Mouse (Mus musculus) bone marrow, adult 2 months (tissue): ENCODE measurements around the gene Olfr105-ps. TPM values are rescaled to one million over a fixed set of nuclear protein-coding genes. Genes with fewer than 3 reads are reported as not detected.

ENCODE experiments used
- H3K27ac ChIP-seq: fragments of 200-500 bp; 2 replicates; pipeline ENCODE4 v1.5.1; 2012; ENCODE audit warnings: low read depth, mild to moderate bottlenecking, control low read depth, inconsistent platforms, low read length; ENCODE audit not compliant: control insufficient read depth, poor library complexity, insufficient read depth
- H3K4me1 ChIP-seq: fragments of 200-500 bp; 2 replicates; pipeline ENCODE4 v1.6.1; 2011; ENCODE audit warnings: low read length; ENCODE audit not compliant: control insufficient read depth, insufficient read depth
- H3K4me3 ChIP-seq: fragments of 200-500 bp; replicated peaks from 2 replicates; pipeline ENCODE3; 2011; ENCODE audit warnings: mild to moderate bottlenecking, low read depth, low read length, control low read depth; ENCODE audit not compliant: control insufficient read depth
- CTCF ChIP-seq: fragments of 200-500 bp; IDR thresholded peaks from 2 replicates; pipeline ENCODE4 v1.5.1; 2011; ENCODE audit warnings: low read length, control low read depth; ENCODE audit not compliant: control insufficient read depth, insufficient read depth
- POLR2A ChIP-seq: fragments of 200-500 bp; IDR thresholded peaks from 2 replicates; pipeline ENCODE4 v1.6.1; 2011; ENCODE audit warnings: low read depth, mild to moderate bottlenecking, control low read depth, low read length, borderline replicate concordance; ENCODE audit not compliant: control insufficient read depth
- WGBS: fragments of 180-500 bp; shearing (Covaris S2); methylation state at CpG from one replicate; pipeline ENCODE4 v1.1.7; 2018; 5-methylcytosine and 5-hydroxymethylcytosine counted together
- polyA plus RNA-seq: library from polyadenylated mRNA; stranded (reverse); fragments of >200 nt; gene quantifications from 2 replicates; pipeline ENCODE4 v1.2.4, GENCODE M21; 2011; ENCODE audit warnings: low replicate concordance; ENCODE audit not compliant: missing spikeins, insufficient read depth, insufficient read length

Olfr105-ps gene
- not detected in 2 replicates for polyA plus RNA-seq

DNA sequence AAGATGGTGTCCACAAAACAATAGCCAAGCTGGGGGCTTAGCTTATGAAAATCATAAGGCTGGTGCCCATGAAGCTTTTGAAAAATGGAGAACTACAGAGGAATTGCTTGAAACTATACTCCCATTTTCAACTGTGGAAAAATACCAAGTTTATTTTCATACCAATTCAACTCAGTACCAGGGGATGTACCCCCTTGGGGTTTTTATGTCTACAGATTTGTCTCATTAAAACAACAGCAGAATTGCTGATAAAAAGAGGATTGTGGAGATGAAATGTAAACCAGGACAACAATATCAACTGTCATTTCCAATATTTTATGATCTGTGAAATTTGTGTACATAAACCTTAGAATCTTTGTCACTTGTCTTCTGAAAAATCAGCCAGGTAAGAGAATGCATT is at the start of gene Olfr105-ps:
Gene Olfr105-ps (plus strand): TSS at position 301 of the 400 bp plus-strand sequence.
- no peaks in the 10 kb centered on the region for H3K4me1 ChIP-seq
- no peak within 1 kb of the TSS for H3K4me3 ChIP-seq
- no peak within 1 kb of the TSS for H3K27ac ChIP-seq
- no peak for TF ChIP-seq POLR2A
- no peak for TF ChIP-seq CTCF

DNA sequence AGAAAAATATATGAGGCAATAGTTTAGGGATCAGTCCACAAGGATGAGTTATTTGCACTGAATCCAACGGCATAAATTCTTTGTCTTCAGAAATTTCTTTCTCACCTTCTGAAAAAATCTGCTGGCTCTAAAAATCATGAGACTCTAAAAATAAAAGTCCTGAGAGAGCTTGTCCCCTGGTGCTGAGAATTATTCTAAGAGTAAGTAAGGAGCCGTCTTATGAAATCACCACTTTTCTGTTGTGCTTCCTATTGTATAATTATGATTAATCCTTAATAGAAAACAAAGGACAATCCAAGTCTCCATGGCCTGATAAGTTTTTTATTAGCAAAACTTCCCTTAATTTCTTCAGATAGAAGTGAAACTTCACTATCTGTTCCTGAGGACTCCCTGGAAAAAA is 39.2 kb upstream of the Olfr105-ps start, which contains the start of gene Olfr103:
Gene Olfr103 (minus strand): TSS at position 101 of the 400 bp plus-strand sequence.
- H3K4me3 ChIP-seq: no peak within 1 kb of the TSS

DNA sequence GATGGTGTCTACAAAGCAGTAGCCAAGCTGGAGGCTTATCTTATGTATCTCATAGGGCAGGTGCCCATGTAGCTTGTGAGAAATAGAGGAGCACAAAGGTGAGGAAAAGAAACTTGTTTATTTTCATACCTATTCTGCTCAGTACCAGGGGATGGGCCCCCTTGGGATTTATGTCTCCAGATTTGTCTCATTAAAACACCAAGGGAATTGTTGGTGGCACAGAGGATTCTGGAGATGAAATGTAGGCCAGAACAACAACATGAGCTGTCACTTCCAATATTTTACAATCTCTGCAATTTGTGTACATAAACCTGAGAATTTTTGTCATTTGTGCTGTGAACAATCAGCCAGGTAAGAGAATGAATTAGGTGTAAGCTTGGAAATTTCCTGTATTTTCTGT is 19.6 kb upstream of the Olfr105-ps start, which contains the start of gene Olfr104-ps:
Gene Olfr104-ps (plus strand): TSS at position 301 of the 400 bp plus-strand sequence.
- Histone ChIP-seq H3K4me3 (no peak within 1 kb of the TSS), H3K4me1 (no peaks in the 10 kb centered on the region), H3K27ac (no peak within 1 kb of the TSS)
- TF ChIP-seq CTCF (no peak), POLR2A (no peak)

More for the DNA sequence above, 39.2 kb upstream of the Olfr105-ps start, which contains the start of gene Olfr103:
- no peak within 1 kb of the TSS for H3K27ac ChIP-seq
- TF ChIP-seq CTCF (no peak), POLR2A (no peak)
- no peaks in the 10 kb centered on the region for H3K4me1 ChIP-seq
- WGBS: 85% methylated on average over 2 of the region's 2 CpGs

DNA sequence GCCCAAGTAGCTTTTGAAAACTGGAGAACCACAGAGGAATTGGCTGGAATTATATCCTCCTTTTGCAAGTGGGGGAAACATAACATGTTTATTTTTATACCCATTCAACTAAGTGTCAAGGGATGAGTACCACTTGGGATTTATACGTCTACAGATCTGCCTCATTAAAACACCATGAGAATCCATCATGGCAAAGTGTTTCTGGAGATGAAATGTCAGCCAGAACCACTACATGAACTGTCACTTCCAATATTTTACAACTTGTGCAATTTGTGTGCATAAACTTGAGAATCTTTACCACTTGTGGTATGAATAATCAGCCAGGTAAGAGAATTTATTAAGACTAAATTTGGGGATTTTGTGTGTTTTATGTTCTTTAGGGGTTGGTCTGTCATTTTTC is 11.3 kb downstream of the Olfr105-ps start, which contains the start of gene Olfr106-ps:
Gene Olfr106-ps (plus strand): TSS at position 301 of the 400 bp plus-strand sequence.
- 74% methylated on average over 1 of the region's 1 CpGs for WGBS
- H3K4me3 ChIP-seq: no peak within 1 kb of the TSS
- TF ChIP-seq CTCF (no peak), POLR2A (no peak)
- H3K27ac ChIP-seq: no peak within 1 kb of the TSS
- no peaks in the 10 kb centered on the region for H3K4me1 ChIP-seq

DNA sequence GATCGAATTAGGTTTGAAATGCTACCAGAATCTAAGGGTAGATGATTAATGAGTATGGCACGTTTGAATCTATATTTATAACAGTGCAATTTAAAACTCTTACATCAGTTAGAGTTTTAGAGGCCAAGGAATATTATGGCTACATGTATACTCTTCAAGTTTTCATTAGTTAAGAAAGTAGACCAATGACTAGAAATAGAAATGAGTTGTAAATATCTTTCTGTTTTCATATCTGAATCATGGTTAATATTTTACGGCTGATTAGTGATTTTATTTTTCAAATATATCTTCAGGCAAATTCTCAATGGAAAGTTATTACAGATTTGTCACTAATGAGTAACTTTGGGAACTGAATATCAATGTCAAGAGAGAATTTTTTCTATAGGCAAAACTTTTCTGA is 20.1 kb downstream of the Olfr105-ps start, which contains the start of gene Olfr107:
Gene Olfr107 (plus strand): TSS at position 301 of the 400 bp plus-strand sequence.
- no peaks in the 10 kb centered on the region for H3K4me1 ChIP-seq
- no peak within 1 kb of the TSS for H3K27ac ChIP-seq
- no peak for TF ChIP-seq CTCF
- no peak for TF ChIP-seq POLR2A
- 59% methylated on average over 3 of the region's 3 CpGs for WGBS
- no peak within 1 kb of the TSS for H3K4me3 ChIP-seq

DNA sequence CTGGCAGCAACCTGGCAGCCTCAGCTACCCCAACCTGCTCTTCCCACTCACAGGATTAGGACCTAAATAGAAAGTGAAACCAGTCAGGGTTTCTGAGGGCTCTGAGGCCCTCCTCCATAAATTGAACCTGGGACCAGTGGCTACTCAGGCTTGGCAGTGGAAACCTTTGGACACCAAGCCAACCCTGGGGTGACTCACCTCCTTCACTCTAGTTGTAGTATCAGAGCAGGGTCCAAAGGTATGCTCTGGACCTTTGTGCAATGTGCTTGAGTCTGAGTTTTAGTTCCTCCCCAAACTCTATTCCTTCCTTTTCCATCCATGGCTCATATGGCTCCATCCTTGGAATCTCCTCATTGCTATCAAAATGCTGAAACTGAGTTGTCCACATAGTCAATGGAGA is 34.5 kb downstream of the Olfr105-ps start:
- H3K27ac ChIP-seq: no peak overlapping the region
- TF ChIP-seq POLR2A: no peak
- no peak overlapping the region for H3K4me3 ChIP-seq
- no peaks in the 10 kb centered on the region for H3K4me1 ChIP-seq

Other genes starting within 250 kb of the Olfr105-ps start
- gene Olfr93, start 217.5 kb upstream of the Olfr105-ps start, polyA plus RNA-seq: not detected in 2 replicates
- gene Ubd, start 185.1 kb upstream of the Olfr105-ps start, polyA plus RNA-seq: 6.7 and 19.8 TPM in 2 replicates
- not detected in 2 replicates for gene Olfr94, start 178.0 kb upstream of the Olfr105-ps start, polyA plus RNA-seq
- 0.40 TPM in 1 of 2 replicates, not detected in the other for gene Olfr95, start 165.9 kb upstream of the Olfr105-ps start, polyA plus RNA-seq
- gene Olfr96, start 158.9 kb upstream of the Olfr105-ps start, polyA plus RNA-seq: not detected in 2 replicates
- gene Olfr97, start 141.7 kb upstream of the Olfr105-ps start, polyA plus RNA-seq: not detected in 2 replicates
- gene Olfr98, start 115.3 kb upstream of the Olfr105-ps start, polyA plus RNA-seq: not detected in 2 replicates
- gene H2-M3, start 108.8 kb upstream of the Olfr105-ps start, polyA plus RNA-seq: 3.7 and 8.7 TPM in 2 replicates
- not detected in 2 replicates for gene Olfr99, start 95.6 kb upstream of the Olfr105-ps start, polyA plus RNA-seq
- gene Olfr101, start 74.7 kb upstream of the Olfr105-ps start, polyA plus RNA-seq: not detected in 2 replicates
- gene Olfr102, start 62.0 kb upstream of the Olfr105-ps start, polyA plus RNA-seq: not detected in 2 replicates
- gene Olfr103, start 39.3 kb upstream of the Olfr105-ps start, polyA plus RNA-seq: not detected in 2 replicates
- not detected in 2 replicates for gene Olfr104-ps, start 19.5 kb upstream of the Olfr105-ps start, polyA plus RNA-seq
- gene Olfr106-ps, start 11.4 kb downstream of the Olfr105-ps start, polyA plus RNA-seq: not detected in 2 replicates
- gene Olfr107, start 20.2 kb downstream of the Olfr105-ps start, polyA plus RNA-seq: not detected in 2 replicates
- not detected in 2 replicates for gene Olfr108, start 66.4 kb downstream of the Olfr105-ps start, polyA plus RNA-seq
- not detected in 2 replicates for gene Olfr109, start 79.9 kb downstream of the Olfr105-ps start, polyA plus RNA-seq
- gene H2-M2, start 104.5 kb downstream of the Olfr105-ps start, polyA plus RNA-seq: not detected in 2 replicates
- gene Olfr110, start 113.4 kb downstream of the Olfr105-ps start, polyA plus RNA-seq: 0.59 and 1.5 TPM in 2 replicates
- gene Olfr111, start 129.0 kb downstream of the Olfr105-ps start, polyA plus RNA-seq: not detected in 2 replicates
- gene Olfr112, start 190.4 kb downstream of the Olfr105-ps start, polyA plus RNA-seq: not detected in 2 replicates
- gene Olfr113, start 198.6 kb downstream of the Olfr105-ps start, polyA plus RNA-seq: not detected in 2 replicates
- gene Olfr114, start 213.7 kb downstream of the Olfr105-ps start, polyA plus RNA-seq: not detected in 2 replicates
- not detected in 2 replicates for gene Olfr115, start 248.1 kb downstream of the Olfr105-ps start, polyA plus RNA-seq
- gene Olfr116, start 248.2 kb downstream of the Olfr105-ps start, polyA plus RNA-seq: not detected in 2 replicates